Mouse (Mus musculus): ENCODE measurements around the gene Ccdc136.
A peak's percentile ranks its signal among the peaks of the same experiment; 100 is the strongest.
"Not testable (repeated sequence)": the region's sequence is repeated elsewhere in the genome, so short reads cannot be mapped to it uniquely, and the experiment has no call there.

Gene Ccdc136

DNA sequence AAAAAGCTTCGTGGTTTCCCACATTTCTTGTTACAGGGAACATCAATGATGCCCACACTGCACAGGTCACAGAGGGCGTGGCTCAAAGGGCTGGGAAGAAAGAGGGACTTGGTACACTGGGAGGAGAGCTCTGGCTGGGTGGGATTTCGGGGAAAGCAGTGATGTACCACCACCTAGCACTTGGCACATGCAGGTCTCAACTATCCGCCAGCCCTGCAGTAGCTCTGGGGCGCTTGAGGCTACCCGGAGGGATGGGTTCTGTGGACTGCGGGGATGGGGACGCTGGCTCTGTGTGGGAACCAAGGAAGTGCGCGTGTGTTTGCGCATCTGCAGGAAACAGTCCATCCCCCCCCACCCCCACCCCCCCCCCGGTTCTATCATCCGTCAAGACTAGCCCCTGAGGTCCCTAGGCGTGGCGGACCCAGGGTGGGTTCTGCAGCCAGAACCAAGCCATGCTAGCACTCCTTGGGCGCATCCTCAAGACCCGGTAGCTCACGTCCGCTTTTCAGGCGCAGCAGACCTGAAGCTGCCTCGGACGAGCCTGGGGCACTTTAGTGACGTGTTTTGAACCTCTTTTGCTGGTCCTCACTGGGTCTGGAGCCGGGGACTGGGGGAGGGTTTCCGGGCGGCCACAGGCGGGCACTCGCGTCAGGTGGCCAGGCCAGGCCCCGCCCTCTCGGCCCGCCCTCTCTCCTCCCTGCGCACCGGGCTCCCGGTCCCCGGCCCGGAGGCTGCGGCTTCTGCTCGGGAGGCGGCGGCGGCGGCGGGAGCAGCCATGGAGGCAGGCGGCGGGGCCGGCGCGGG, at the start of gene Ccdc136:
Gene Ccdc136 (plus strand): TSS at position 400 of the 804 bp plus-strand sequence.
- peak; percentile 48 to 58 for DNase-seq (ENCODE audit: low spot score in 2 of 2)

GRCm38 (mm10) chr6:29346512-29346911, 49.6 kb upstream of the Ccdc136 start:
- not testable (repeated sequence) for DNase-seq (ENCODE audit: low spot score in 2 of 2)

- DNase-seq (ENCODE audit: low spot score in 2 of 2), result no peak
These were observed 48.9 kb upstream of the Ccdc136 start for GRCm38 (mm10) chr6:29347189-29347588.

GRCm38 (mm10) chr6:29347665-29348370, 48.3 kb upstream of the Ccdc136 start, which contains the start of gene Calu:
Gene Calu, plus strand, starts transcription at chr6:29348069.
- peak; percentile 98 for DNase-seq (ENCODE audit: low spot score in 2 of 2)

GRCm38 (mm10) chr6:29348371-29348724, 47.8 kb upstream of the Ccdc136 start:
- DNase-seq (ENCODE audit: low spot score in 2 of 2), result no peak

DNA sequence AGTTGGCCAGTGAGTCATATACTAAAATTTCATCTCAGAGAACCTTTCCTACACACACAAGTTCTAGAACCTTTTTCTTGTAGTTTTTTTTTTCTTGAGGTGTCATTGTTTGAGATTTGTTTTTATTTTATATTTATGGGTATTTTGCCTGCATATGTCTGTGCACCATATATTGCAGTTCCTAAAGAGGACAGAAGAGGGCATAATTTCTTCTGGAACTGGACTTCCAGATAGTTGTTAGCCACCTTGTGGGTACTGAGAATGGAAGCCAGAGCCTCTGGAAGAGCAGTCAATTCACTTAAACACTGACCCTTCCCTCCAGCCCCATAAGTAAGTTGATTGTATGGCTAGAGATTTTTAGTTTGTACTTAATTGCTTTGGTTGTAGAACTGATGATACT, 44.5 kb upstream of the Ccdc136 start:
- no peak for DNase-seq (ENCODE audit: low spot score in 2 of 2)

GRCm38 (mm10) chr6:29352816-29353215, 43.3 kb upstream of the Ccdc136 start:
- DNase-seq (ENCODE audit: low spot score in 2 of 2), result no peak

- no peak for DNase-seq (ENCODE audit: low spot score in 2 of 2)
These were observed 36.7 kb upstream of the Ccdc136 start for GRCm38 (mm10) chr6:29359386-29359785.

DNA sequence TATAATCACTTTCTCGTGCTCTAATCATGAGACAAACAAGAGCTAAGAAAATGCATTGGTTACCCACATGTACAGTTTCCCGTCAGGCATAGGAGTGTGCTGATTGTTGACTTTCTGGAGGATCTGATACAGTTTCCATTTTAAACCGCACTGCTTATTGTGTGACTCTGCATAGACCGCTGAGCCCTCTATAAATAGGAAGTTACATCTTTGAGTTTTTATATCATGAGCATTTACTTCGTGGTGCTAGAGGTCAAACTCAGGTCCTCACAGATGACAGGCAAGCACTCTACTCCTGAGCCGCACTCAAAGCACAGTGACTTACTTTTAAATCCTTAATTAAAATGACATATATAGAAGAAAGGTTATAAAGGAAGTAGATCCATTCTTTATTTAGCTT, 35.9 kb upstream of the Ccdc136 start:
- no peak for DNase-seq (ENCODE audit: low spot score in 2 of 2)

DNA sequence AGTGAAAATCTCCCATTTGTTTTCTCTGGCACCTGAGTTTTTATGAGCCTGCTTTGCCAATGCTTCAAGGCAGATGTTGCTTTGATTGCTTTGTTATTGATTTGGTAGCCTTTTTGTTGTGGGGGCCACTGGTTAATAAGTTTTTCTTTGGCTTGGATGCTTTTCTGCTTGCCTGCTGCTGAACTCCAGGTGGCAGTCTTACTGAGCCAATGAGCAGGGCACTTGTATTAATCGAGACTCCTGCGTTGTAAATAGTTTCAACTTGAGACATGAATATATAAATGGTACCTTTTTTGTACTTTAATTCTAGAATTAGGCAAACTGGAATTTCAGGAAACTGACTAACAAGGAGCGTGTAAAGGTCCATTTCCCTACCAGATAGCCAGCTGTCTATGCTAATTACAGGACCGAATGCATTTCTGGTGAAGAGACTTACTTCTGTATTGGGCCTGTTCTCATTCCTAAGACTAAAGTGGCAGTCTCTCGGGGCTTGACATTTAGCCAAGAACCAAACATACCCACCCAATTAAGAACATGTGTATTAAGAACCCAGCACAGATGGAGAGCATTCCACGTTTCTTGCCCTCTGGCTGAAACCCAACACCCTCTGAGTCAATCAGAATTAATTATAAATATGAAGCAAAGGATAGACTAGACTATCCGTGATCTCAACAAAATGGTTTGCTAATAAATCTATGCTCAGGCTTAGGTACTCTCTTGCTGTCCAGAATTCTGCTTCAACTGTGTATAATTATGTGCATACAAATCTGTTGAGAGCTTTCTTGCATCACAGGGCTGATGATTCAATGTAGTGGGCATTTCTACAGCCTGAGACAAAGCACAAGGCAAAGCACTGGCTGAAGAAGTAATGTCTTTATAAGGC, 33.6 kb upstream of the Ccdc136 start:
- no peak for DNase-seq (ENCODE audit: low spot score in 2 of 2)

DNA sequence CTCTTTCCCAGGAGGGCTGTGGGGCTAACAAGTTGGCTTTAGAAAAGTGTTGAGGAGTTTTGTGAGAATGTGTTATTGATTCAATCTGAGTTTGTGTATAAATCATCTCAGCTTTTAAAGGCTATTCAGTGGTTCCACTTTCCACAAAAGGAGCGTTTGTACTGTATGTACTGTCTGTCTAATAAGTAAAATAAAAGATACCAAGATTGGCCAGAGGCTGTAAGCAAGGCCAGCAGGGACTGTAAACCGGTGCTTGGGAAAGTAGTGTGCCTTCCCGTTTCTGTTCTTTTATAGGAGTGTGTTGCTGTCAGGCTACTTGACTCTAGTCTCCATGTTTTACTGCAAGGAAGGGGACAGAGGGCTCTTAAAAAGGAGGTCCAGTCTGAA, 33.0 kb upstream of the Ccdc136 start:
- DNase-seq (ENCODE audit: low spot score in 2 of 2), result no peak

GRCm38 (mm10) chr6:29365277-29365676, 30.8 kb upstream of the Ccdc136 start:
- DNase-seq (ENCODE audit: low spot score in 2 of 2), result no peak

- no peak for DNase-seq (ENCODE audit: low spot score in 2 of 2)
These were observed 18.7 kb upstream of the Ccdc136 start for GRCm38 (mm10) chr6:29377386-29377785.

DNA sequence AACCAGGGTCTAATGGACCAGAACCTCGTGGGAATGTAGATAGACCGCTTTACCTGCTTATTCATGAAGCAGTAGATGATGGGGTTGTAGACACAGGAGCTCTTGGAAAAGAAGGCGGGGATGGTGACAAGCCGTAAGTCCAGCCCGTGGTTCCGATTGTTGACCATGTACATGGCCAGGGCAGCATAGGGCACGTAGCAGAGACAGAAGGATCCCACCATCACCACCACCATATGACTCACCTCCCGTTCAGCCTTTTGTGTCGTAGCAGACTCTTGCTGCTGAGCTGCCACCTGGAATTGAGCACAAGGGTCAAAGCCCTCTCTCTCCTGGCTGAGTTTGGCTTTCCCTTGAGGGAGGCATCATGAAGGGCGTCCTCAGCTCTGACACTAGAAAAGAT, 17.4 kb upstream of the Ccdc136 start:
- DNase-seq (ENCODE audit: low spot score in 2 of 2), result no peak

DNA sequence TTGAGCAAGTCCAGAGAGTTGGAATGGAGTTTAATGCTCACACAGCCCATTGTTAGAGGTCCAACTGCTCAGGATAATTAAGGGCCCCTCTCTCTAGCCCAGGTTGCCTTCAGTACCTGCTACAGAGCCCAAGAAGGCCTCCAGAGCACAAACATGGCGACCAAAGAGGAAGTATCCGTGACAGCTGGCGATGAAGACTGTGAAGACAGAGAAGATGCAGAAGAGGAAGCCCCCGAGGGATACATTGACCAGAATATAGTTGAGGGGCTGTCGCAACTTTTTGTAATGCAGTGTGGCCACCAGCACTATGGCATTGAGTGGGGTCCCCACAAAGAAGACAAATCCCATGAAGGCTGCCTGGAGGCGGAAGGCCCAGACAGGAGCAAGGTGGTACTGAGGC, 16.2 kb upstream of the Ccdc136 start:
- no peak for DNase-seq (ENCODE audit: low spot score in 2 of 2)

DNA sequence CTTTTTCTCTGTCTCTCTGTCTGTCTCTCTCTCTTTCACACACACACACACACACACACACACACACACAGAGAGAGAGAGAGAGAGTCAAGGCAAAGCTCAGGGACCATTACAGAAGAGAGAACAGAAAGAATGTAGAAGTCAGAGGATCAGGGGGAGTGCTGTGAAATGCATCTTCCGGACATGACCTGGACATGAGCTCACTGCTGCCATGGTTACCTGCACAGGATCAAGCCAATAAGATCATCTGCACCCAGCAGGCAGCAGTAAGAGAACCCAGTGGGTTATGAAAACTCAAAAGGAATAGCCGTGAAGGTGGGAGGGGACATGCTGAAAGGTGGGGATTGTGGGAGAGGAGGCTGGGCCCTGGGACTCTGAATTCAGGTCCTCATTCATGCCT, 13.7 kb upstream of the Ccdc136 start:
- DNase-seq (ENCODE audit: low spot score in 2 of 2), result no peak

DNA sequence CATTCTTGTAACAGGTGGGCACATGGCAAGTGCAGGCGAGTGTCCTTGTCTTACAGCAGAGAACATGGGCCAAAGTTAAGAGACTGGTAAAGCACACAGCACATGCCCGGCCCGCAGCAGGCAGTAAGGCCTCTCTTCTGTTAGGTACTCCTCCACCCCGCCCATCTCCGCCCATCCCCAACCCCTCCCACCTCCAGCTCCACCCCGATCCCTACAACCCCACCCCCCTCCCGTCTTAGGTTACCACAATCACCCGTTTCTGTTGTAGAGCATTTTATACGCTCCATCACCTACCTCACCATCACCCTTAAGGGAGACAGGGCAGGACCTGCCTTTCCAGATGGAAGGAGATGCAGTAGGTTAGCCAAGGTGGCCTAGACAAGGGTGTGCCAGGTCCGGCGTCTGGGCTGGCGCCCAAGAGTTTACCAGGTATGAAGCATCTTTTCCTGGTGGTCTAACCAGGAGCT, 8.0 kb upstream of the Ccdc136 start, which contains the start of gene Opn1sw:
Gene Opn1sw (minus strand): TSS at position 417 of the 467 bp plus-strand sequence.
- DNase-seq (ENCODE audit: low spot score in 2 of 2), result no peak

DNA sequence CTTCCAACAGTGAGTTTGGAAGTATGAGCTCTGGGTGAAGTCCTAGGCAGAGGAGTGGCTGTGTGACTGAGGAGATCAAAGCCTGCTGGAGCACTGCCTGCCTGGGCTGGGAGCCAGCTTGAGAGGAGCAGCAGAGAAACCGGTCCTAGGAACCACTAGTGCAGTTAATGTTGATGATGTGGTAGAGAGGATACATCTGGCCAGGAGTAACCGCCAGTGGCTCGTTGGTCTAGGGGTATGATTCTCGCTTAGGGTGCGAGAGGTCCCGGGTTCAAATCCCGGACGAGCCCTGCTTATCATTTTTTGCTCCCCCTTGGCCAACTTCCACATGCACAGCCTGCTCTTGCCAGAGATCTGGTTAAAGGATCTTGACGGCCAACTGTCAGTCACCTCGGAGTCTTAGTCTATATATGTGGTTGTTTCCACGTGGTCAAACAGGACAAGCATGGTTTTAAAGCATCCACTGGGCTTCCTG, 7.5 kb upstream of the Ccdc136 start:
- DNase-seq (ENCODE audit: low spot score in 2 of 2), result no peak

GRCm38 (mm10) chr6:29389425-29389824, 6.7 kb upstream of the Ccdc136 start:
- DNase-seq (ENCODE audit: low spot score in 2 of 2), result no peak

DNA sequence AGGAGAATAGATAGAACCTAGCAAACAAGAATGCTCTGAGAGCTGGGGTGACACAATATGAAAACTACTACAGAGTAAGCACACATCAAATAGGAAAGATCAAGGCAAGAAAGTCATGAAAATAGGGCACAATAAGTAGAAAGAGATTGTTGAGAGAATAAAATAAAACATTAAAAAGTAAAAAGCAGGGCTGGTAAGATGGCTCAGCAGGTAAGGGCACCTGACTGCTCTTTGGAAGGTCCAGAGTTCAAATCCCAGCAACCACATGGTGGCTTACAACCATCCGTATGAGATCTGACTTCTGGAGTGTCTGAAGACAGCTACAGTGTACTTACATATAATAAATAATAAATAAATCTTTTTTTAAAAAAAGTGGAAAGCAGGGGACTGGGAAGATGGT, 5.6 kb upstream of the Ccdc136 start:
- DNase-seq (ENCODE audit: low spot score in 2 of 2), result not testable (repeated sequence)

DNA sequence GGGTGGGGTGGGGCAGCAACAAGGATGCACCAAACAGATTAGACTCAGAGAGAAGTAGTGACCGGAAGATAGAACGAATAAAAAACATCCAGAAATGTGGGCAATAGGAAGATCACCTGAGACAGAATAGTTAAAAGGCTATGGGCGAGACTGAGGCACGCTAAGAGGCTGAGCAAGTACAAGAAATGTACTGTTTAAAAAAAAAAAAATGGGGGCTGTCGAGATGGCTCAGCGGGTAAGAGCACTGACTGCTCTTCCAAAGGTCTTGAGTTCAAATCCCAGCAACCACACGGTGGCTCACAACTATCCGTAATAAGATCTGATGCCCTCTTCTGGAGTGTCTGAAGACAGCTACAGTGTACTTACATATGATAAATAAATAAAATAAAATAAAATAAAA, 4.9 kb upstream of the Ccdc136 start:
- not testable (repeated sequence) for DNase-seq (ENCODE audit: low spot score in 2 of 2)

GRCm38 (mm10) chr6:29391802-29392201, 4.3 kb upstream of the Ccdc136 start:
- DNase-seq (ENCODE audit: low spot score in 2 of 2), result no peak
